Mouse (Mus musculus) gastrocnemius, adult 18-20 months (tissue): ENCODE measurements at regions not wholly inside any gene's neighbourhood (a gene's known extent, or its start where the extent isn't known, plus 50 kb on each side); places are given as distances from the start of the nearest gene placed in this dataset.
A peak's percentile ranks its signal among the peaks of the same experiment; 100 is the strongest.

Experiments
- DNase-seq: peaks from one replicate; pipeline ENCODE4 v3.0.0; 2021; ENCODE audit warnings: low spot score

DNA sequence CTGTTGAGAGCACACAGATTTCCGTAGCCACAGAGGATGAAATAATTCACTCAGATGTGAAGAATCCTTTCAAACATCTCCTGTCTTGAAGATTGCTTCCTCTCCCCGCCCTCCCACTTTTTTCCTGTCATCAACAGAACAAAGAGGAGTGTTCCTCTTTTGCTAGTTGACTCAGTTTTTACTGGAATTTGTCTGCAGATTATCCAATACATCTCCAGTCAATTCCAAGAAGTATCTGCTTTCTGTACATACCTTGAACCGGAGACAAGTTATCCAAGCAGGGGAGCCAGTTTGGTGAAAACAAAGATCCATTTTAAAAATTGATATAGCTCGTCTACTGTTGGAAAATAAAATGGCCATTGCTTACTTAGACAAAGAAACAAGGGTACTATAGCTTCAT lies 328.5 kb downstream of the Ttll7 start:
- DNase-seq = no peak

DNA sequence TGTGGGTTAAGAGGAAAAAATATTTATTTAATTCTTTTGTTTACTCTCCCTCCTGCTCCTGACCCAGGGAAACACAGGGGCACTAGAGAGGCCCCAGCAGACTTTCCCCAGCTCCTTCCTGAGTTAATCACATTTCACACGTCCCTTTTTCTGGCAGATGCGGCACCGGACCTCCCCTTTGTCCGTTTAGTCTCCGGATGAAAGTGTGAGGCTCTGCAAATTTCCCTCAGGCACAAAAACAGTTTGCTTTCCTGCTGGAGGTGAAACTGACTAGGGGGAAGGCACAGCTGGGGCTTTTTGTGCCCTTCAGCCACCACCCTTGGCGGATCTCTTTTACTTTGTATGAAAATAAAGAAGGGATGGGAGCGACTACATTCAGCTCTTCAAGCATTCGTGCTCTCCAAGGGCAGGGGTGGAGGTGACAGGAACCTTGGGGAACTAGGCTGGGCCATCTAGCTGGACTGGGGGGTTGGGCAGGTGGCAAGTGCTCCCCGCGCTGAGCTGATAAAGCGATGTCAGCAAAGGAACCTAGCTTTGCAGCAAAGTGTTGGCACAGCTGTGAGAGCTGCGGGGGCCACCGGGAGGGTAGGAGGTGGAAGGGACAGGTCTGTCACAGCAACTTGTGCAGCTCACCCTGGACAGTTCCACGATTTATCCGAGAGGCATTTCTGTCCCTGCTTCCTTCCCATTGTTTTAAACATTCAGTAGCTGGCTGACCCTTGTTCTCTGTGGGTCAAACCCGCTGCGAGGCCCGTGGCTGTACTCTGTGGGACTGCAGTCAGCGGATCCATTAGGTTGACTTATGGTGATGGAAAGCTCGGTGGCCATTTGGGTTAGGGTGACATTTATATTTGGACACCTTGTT lies 329.6 kb downstream of the Ttll7 start:
- no peak for DNase-seq

DNA sequence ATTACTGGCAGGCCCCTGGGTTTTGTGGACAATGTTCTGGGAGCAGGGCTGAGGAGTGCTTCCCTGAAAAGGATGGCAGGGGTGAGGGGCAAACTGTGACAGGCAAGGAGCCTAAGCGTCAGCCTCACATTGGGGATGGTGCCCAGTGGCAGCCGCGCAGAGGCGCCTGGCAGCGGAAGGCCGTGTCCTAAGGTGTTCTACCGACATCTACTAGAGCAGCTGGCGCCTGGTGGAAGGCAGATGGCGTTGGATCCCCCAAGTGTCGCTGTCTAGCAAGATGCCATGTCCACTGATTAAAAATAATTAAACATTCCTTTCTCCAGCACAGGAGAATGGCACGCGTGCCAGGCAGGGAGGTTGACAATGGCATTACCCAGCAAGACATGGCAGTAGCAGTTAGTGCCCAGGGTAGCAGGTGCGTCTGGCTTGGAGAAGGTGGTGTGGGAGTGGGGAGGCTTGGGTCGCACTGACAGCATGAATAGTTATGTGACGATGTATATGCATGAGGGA lies 330.3 kb downstream of the Ttll7 start:
- DNase-seq = no peak

DNA sequence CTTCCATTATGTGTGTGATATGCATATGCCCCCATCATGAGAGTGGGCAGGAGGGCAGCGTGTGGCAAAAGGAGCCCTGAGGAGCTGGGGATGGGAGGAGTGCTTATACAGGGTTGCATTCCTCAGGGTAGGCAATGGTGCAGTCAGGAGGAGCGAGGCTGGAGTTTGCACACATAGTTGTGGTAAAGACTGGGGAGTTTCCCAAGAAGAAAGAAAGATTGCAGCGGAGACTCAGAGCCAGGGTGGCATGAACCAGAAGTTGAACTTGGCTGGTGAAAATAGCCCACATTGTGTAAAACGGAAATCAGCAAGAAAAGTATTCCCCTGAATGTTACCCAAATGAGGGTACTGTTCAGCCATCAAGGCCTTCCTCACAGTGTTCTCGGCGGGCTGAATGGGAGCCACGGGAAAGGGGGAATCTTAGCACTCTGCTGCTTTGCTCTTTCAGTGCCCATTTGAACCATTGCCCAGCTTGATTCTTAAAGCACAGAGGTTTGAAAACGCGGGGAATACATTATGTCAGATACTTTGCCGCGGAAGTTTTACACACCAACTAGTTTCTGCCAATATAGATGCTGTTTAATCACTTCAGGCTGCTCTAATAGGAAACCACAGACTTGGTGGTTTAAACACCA lies 331.6 kb downstream of the Ttll7 start:
- DNase-seq = no peak

DNA sequence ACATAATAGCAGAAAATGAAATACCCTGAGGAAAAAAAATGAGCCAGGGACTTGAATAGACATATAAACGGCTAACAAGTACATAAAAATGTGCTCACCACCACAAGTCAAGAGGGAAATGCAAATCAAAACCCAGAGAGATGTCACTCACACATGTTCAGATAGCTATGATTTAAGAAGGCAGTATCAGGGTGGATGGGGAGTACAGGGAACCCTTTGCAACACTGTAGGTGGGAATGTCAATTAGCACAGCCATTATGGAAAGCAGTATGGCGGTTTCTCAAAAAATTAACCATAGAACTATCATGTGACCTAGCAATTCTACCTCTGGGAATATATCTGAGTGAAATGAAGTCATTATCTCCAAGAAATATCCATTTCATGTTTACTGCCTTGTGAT lies 337.6 kb downstream of the Ttll7 start:
- DNase-seq = no peak

DNA sequence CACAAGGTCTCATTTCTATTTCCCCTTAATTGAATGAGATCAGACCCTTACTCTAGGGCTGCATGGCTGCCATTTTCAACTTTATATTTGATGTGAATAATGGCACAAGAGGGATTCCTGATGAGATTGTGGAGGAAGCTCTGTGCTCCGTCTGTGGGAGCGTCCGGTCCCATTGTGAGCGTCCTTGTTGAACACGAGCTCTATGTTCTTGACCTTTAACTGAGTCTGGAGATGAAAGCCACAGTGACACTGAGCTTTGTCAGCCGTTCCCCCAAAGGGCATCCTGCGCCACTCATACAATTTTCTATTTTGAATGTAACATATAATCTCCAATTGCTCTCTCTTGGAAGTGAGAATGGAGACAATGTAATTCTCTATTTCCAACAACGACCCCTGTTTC lies 344.5 kb downstream of the Ttll7 start:
- no peak for DNase-seq

DNA sequence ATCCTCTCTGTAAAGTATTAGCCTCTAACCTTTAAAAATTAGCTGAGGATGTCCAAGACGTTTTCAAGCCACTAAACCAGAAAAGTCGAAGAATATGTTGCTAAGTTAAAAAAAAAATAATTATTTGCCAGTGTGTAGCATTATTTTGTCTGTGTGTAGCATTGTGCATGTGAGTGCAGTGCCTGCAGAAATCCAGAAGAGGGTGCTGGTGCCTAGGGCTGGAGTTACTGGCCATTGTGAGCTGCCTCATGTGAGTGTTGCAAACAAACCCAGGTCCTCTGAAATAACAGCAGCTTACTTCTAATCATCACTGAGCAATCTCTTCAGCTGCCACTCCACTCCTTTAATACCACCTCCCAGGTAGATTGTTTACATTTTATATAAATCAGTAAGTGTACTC lies 345.0 kb downstream of the Ttll7 start:
- DNase-seq = no peak

DNA sequence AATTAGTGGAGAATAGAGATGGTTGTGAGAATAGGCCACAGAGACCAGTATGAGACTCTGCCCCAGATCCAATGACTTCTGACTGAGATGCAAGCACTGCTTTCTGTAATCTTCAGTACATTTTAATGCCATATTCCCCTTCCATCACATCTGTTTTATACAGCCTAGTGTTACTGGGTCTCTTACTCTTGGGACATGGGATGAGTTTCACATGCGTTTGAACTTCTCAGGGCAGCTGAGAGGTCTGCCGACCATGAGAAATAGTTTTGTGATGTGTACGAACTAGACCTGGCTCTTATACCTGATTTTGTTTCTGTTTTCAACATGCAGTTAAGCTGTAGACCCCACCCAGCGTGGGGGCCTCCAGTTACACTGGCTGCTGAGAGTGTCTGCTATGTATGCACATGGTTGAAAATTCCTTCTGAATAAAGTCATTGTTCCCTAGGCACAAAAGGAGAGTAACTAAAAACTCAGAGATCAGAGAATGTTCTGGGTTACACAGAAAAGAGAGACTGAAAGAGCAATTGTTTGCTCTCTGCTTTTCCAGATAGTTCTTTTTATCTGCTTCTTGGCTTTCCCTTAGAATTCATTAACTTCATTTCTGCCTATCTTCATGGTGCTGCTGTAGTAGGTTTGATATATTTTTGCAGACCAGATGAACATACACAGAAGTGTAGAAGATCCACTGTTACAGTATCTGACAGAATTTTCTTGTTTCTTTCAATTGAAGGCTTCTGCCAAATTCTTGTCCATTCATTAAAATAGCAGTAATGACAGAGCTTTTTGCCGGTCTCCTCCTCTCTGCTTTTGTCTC lies 359.2 kb downstream of the Ttll7 start:
- no peak for DNase-seq

DNA sequence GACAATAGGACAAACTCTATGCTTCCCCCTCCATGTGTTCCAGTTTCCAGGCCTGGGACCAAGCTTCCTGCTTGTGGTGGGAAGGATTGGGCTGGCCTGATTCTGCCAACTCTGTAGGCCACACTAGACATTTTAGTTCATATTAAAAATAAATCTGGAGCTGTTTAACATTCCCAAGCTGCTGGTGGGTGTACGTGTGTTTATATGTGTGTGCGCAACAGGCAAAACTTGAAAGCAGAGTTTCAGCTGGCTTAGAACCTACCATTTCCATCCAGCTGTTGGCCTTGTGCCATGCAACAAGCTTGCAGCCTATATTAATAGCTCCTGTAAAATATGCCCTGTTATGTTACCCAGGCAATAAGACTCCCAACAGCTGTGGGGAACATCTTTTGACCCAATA lies 376.5 kb downstream of the Ttll7 start:
- DNase-seq = no peak

DNA sequence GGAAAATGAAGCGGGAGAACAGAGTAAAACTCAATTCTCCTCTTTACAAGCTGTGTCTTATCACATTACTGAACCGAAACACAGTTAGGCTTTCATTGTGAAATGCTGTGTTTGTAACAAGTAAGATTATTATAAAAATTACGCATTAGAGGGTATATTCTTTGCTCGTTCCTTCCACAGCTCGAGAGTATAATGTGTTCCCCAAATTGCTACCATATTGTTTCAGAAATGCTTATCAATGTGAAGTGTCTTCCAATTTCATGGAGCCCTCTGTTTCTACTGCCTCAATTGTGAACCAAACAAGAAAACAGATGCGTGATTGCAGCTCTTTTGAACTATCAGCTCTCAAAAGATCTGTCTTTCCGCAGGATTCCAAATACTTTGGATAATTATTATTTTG lies 378.4 kb downstream of the Ttll7 start:
- no peak for DNase-seq

DNA sequence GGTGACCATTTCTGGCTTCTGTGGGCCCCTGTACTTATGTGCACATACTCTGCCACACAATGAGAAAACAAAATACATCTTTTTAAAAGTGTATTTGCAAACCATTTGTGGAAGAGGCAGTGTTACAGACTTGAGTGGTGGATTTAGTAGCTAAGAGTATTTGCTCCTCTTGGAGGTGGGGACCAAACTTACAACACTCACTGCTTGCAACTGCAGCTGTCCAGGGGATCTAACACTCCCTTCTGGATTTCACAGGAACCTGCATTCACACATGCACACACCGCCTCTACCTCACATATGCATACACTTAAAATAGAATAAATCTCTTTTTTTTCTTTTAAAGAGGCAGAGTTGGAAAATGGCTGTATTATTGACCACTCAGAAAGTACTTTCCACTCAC lies 386.2 kb downstream of the Ttll7 start:
- no peak for DNase-seq

DNA sequence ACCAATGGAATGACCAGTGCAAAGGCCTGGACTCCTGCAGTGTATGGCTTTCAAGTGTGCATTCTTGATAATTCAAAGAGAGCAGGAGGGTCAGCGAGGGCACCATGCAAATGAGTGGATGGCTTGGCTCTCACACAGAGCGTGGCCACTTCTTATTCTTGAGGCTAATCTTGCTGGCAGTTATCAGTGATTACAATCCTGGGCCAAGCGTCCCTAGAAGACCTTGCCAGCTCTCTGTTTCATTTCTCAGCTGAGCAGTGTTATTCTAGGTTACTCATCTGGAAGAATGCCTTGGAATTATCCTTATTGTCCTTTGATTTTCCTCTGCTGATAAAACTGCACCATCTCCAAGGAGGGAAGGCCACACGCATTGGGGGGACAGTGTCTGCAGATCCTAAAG lies 388.5 kb downstream of the Ttll7 start:
- no peak for DNase-seq

DNA sequence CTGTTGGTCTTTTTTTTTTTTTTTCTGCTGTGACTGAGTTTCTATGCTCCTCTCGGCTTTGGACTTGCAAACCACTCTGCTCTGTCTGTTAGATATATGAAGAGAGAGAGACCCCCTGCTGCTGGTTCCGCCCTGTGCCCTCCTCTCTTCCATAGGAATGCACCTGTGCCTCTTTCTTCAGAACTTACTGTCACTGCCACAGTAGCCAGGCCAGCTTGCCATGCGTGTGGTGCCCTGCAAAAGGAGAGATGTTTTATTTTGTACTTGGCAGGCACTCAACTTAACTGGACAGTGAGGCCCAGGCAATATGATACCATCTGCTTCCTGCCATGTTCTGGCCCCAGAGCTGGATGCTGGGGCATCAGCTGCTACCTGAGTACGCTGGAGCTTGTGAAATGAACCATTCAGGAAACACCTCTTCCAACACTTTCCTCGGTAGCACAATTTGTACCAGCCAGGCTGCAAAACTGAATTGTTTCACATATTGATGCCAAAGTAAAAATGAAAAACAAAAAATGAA lies 392.8 kb downstream of the Ttll7 start:
- no peak for DNase-seq

DNA sequence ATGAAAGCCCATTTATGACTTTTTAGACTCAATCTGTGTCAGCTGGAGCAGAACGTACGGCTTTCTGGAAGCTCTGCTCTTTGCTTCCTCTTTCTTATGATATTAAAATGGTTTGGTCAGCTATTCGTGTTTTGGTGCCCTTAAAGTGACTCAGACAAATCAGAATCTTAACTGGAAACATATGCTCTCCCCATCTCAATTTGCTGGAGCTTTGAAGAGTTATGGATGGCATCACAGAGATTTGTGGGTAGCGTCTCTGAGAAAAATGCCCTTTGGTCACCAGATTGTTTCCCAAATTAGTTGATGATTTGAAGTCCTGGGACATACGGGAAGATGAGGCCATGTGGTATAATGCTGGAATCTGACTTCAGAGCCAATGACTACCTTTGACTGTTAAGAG lies 394.0 kb downstream of the Ttll7 start:
- no peak for DNase-seq

DNA sequence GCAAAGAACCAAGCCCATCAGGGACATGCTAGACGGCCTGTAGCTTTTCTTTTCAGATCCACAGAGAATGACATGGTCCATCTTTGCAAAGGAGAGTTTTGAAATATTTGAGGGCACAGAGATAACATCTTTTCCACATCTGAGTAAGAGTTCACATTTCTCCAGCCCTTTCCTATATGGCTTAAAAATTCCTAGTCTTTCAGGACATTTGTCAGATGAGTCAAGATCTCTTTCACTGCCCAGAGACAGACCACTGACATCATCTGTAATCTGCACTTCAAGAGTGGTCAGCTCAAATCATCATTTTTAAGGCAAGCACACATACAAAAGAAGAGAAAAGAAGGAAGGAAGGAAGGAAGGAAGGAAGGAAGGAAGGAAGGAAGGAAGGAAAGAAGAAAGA lies 397.3 kb downstream of the Ttll7 start:
- DNase-seq = no peak

DNA sequence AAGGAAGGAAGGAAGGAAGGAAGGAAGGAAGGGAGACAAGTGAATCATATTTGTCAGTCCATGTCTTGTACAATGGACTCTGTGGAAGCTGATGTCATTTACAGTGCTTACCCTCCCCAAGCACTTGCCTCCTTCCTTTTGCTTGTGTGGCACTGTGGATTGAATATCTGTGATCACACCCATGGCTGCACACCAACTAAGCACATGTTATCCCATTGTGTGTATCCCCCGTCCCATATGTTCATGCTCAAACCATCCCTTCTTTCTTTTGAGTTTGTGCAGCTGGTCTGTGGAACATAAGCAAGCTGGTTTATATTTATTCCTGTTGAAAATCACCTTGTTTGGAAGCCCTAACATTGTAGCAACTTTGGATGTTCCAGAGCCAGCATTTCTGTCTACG lies 397.7 kb downstream of the Ttll7 start:
- no peak for DNase-seq

DNA sequence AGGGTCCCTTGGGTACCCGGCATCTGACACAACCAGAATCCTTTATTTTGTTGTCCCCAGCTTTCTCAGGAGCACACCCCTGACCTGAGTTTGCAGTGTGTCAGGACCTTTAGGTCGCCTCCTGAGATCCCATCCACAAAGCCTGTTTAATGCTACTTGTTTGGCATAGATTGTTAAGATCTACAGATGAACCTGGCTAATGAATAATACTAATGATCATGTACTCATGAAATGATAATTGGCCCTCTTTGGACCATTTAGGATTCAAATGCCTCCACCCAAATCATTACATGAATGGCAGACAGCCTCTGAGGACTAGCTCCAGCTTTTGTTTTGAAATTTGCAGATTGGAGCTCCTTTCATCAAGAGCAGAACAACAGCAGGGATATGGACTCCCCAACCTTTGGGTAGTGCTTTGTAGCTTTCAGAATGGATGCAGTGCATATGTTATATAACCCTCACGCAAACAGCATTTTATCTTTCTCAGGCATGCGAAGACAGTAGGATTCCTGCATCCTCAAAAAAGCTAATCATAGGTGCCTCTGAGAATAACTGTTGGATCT lies 400.1 kb downstream of the Ttll7 start:
- DNase-seq = no peak

DNA sequence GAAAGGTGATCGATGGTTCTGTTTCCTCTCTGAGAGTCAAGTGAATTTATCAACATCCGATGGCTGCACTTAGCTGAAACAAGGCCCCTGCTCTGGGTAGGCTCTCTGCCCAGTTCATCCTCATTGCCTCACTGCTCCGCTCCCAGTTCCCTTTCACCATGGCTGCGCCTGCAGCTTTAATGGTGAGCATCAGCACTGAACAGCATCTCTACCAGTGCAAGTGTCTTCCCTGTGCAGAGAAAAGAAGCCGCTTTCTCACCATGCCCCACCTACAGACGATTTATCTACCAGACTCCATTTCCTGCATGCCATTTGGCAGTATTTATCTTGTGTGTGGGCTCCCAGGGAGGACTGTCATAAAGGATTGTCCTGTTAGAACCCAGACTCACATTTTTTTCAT lies 400.6 kb downstream of the Ttll7 start:
- no peak for DNase-seq

DNA sequence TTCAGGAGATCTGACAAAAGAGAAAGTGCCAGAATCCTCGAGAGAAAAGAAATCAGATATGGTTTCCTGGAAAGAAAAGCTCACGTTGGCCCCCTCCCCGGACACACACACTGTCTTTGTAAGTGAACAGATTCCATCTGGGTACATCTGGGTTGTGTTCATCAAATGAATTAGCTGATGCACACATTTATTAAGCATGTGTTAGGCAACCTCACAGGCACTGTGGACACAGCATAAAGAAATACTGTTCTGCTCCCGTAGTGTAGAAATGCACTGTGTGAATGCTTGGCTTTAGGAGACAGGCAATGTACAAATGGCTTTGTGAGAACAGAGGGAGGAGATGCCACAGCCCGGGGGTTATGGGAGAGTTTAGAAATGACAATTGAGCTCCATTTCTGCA lies 402.3 kb downstream of the Ttll7 start:
- no peak for DNase-seq

DNA sequence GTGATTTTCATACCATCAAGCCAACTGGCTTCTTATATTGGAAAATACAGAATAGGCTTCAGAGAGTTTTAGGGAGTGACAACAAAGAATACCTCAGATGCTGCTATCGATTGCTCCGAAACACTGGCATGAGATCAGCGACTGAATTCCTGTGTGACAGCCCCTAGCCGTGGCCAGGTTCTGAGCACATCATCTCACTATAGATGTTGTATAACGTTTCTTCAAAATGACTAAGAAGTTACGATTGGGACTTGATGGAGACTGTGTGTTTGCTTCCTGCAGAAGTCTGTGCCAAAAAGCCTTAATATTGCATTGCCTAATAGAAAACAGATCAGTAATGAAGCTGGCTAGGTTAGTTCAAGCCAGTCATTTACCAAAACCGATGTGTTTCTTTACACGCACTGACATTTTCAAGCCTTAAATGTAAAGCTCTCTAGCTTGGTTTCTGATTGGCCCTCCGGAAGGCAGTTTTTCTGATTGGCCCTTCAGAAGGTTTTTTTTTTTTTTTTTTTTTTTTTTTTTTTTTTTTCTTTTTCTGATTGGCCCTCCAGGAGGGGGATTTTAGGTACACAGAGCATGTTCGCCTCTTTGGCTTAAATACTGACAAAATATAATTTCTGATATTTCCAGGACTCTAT lies 408.9 kb downstream of the Ttll7 start:
- DNase-seq = no peak

DNA sequence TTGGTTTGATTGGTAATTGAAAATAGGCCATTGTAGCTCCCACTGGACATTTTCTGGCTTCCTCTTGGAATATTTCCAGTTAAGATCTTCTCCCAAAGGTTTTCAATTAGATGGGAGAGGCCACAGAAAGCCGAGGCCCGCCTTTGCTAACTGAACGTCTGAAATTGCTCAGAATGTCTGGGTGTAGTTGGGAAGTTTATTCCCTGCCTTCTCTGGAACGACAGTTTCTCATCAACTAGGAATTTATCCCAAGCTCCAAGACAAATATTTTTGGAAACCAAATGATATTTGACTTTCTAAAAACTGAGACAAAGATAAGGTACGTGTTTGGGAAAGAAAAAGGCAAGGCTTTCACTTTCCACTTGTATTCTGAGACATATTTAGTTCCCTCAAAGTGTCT lies 414.4 kb downstream of the Ttll7 start:
- DNase-seq = peak; percentile 15
